Mouse (Mus musculus) midbrain, embryonic 13.5 days (tissue): ENCODE measurements around the gene Efna2. TPM values are rescaled to one million over a fixed set of nuclear protein-coding genes. Genes with fewer than 3 reads are reported as not detected.
"Not testable (repeated sequence)": the region's sequence is repeated elsewhere in the genome, so short reads cannot be mapped to it uniquely, and the experiment has no call there.

Experiments
- ATAC-seq: fragments of 200-750 bp; cut with Nextera tagmentation; 2 replicates; pipeline ENCODE4 v1.8.0; 2017; ENCODE audit warnings: mild to moderate bottlenecking, moderate TSS enrichment, moderate library complexity
- H3K27ac ChIP-seq: fragments of 300-500 bp; sonication (generic); 2 replicates; pipeline ENCODE4 v1.5.1; 2015; ENCODE audit warnings: inconsistent platforms, mild to moderate bottlenecking, moderate library complexity
- H3K27me3 ChIP-seq: fragments of 300-500 bp; sonication (generic); 2 replicates; pipeline ENCODE4 v1.6.1; 2015; ENCODE audit warnings: mild to moderate bottlenecking, inconsistent platforms
- H3K36me3 ChIP-seq: fragments of 300-500 bp; sonication (generic); 2 replicates; pipeline ENCODE4 v1.6.1; 2015; ENCODE audit warnings: mild to moderate bottlenecking, inconsistent platforms
- H3K4me1 ChIP-seq: fragments of 300-500 bp; sonication (generic); replicated peaks from 2 replicates; pipeline ENCODE4 v1.6.1; 2015; ENCODE audit warnings: inconsistent platforms
- H3K4me2 ChIP-seq: fragments of 300-500 bp; sonication (generic); replicated peaks from 2 replicates; pipeline ENCODE4 v1.6.1; 2015; ENCODE audit warnings: moderate library complexity, mild to moderate bottlenecking, inconsistent platforms
- H3K4me3 ChIP-seq: fragments of 300-500 bp; sonication (generic); replicated peaks from 2 replicates; pipeline ENCODE4 v1.5.1; 2015; ENCODE audit warnings: mild to moderate bottlenecking, inconsistent platforms
- H3K9ac ChIP-seq: fragments of 300-500 bp; sonication (generic); replicated peaks from 2 replicates; pipeline ENCODE4 v1.6.1; 2015; ENCODE audit warnings: mild to moderate bottlenecking, inconsistent platforms
- H3K9me3 ChIP-seq: fragments of 300-500 bp; sonication (generic); 2 replicates; pipeline ENCODE4 v1.6.1; 2016; ENCODE audit warnings: mild to moderate bottlenecking, inconsistent platforms
- WGBS: fragments of 180-500 bp; shearing (Covaris S2); methylation state at CpG from one replicate; pipeline ENCODE4 v1.1.7; 2015; 5-methylcytosine and 5-hydroxymethylcytosine counted together
- polyA plus RNA-seq: library from polyadenylated mRNA; unstranded; fragments of >200 nt; fragmentation: Nextera tagmentation; extraction: Ambion mirVana; gene quantifications from 2 replicates; pipeline ENCODE4 v1.2.1, GENCODE M21; 2015

The Efna2 gene
- polyA plus RNA-seq, 1 experiment from 2014 or later = 41.3 TPM

GRCm38 (mm10) chr10:80207676-80208075 lies 28.4 kb downstream of the Efna2 start:
- Histone ChIP-seq H3K4me1 (peaks cover 38% of the 10 kb centered on the region), H3K4me3 (peak overlapping the region; percentile 28; the same call in 1 of the 2 replicates), H3K27ac (peak overlapping the region; percentile 93), H3K9me3 (no peaks in the 10 kb centered on the region), H3K4me2 (peak overlapping the region; percentile 52), H3K9ac (peak overlapping the region; percentile 46; the same call in 1 of the 2 replicates), H3K36me3 (no peaks in the 10 kb centered on the region), H3K27me3 (no peaks in the 10 kb centered on the region)
- 23% methylated on average over 10 of the region's 10 CpGs for WGBS
- peak; percentile 62 for ATAC-seq

GRCm38 (mm10) chr10:80208248-80208647 lies 29.0 kb downstream of the Efna2 start:
- H3K4me1 ChIP-seq = peaks cover 38% of the 10 kb centered on the region
- ATAC-seq = no peak
- peak overlapping the region; percentile 52 for H3K4me2 ChIP-seq
- H3K4me3 ChIP-seq = peak overlapping the region; percentile 28
- 49% methylated on average over 4 of the region's 4 CpGs for WGBS
- H3K27ac ChIP-seq = peak overlapping the region; percentile 93
- no peaks in the 10 kb centered on the region for H3K36me3 ChIP-seq
- H3K9ac ChIP-seq = peak overlapping the region; percentile 64; the same call in 1 of the 2 replicates
- no peaks in the 10 kb centered on the region for H3K9me3 ChIP-seq
- H3K27me3 ChIP-seq = no peaks in the 10 kb centered on the region

- WGBS = 1% methylated on average over 24 of the region's 24 CpGs
- H3K9ac ChIP-seq = peak overlapping the region; percentile 64
Measured at GRCm38 (mm10) chr10:80208841-80209371, 29.6 kb downstream of the Efna2 start.

GRCm38 (mm10) chr10:80211547-80212103 lies 32.3 kb downstream of the Efna2 start:
- WGBS = 82% methylated on average over 7 of the region's 7 CpGs

More at GRCm38 (mm10) chr10:80208841-80209371, 29.6 kb downstream of the Efna2 start:
- Histone ChIP-seq H3K9me3 (no peaks in the 10 kb centered on the region), H3K4me1 (peaks cover 35% of the 10 kb centered on the region), H3K4me2 (peak overlapping the region; percentile 52), H3K36me3 (no peaks in the 10 kb centered on the region), H3K27ac (peak overlapping the region; percentile 93), H3K27me3 (no peaks in the 10 kb centered on the region), H3K4me3 (peak overlapping the region; percentile 28)
- peak; percentile 73 for ATAC-seq

GRCm38 (mm10) chr10:80215048-80215772 lies 35.9 kb downstream of the Efna2 start:
- peak; percentile 53; the same call in 1 of the 2 replicates for ATAC-seq

More at GRCm38 (mm10) chr10:80211547-80212103, 32.3 kb downstream of the Efna2 start:
- not testable (repeated sequence) for H3K4me3 ChIP-seq, H3K36me3 ChIP-seq, ATAC-seq, H3K9me3 ChIP-seq, H3K27ac ChIP-seq, H3K9ac ChIP-seq, H3K27me3 ChIP-seq, H3K4me2 ChIP-seq
- H3K4me1 ChIP-seq = peaks cover 47% of the 10 kb centered on the region

GRCm38 (mm10) chr10:80220676-80221075 lies 41.4 kb downstream of the Efna2 start:
- Histone ChIP-seq H3K9ac (no peak overlapping the region), H3K27ac (no peak overlapping the region), H3K27me3 (no peaks in the 10 kb centered on the region), H3K36me3 (no peaks in the 10 kb centered on the region), H3K4me1 (peaks cover 22% of the 10 kb centered on the region), H3K9me3 (no peaks in the 10 kb centered on the region), H3K4me2 (no peak overlapping the region), H3K4me3 (no peak overlapping the region)
- WGBS = 34% methylated on average over 8 of the region's 9 CpGs
- ATAC-seq = no peak

More at GRCm38 (mm10) chr10:80215048-80215772, 35.9 kb downstream of the Efna2 start:
- Histone ChIP-seq H3K27me3 (no peaks in the 10 kb centered on the region), H3K36me3 (no peaks in the 10 kb centered on the region), H3K27ac (peak overlapping the region; percentile 72), H3K9ac (peak overlapping the region; percentile 49), H3K4me1 (peaks cover 19% of the 10 kb centered on the region), H3K9me3 (no peaks in the 10 kb centered on the region), H3K4me2 (peak overlapping the region; percentile 13; the same call in 1 of the 2 replicates), H3K4me3 (no peak overlapping the region)
- 12% methylated on average over 16 of the region's 16 CpGs for WGBS

- not testable (repeated sequence) for H3K27me3 ChIP-seq, H3K27ac ChIP-seq, H3K9me3 ChIP-seq, H3K4me3 ChIP-seq, H3K36me3 ChIP-seq, H3K4me2 ChIP-seq, ATAC-seq, H3K9ac ChIP-seq
- H3K4me1 ChIP-seq = peaks cover 34% of the 10 kb centered on the region
- 92% methylated on average over 2 of the region's 2 CpGs for WGBS
Measured at GRCm38 (mm10) chr10:80223137-80223536, 43.9 kb downstream of the Efna2 start.

- Histone ChIP-seq H3K36me3 (0 out of 2 replicates have a peak, but pooled peaks cover 4% of the 10 kb centered on the region), H3K9me3 (no peaks in the 10 kb centered on the region), H3K27me3 (no peaks in the 10 kb centered on the region), H3K9ac (peak overlapping the region; percentile 89; the same call in 1 of the 2 replicates), H3K4me3 (peak overlapping the region; percentile 64), H3K4me2 (peak overlapping the region; percentile 87), H3K4me1 (peaks cover 59% of the 10 kb centered on the region), H3K27ac (peak overlapping the region; percentile 94)
- under 1% methylated on average over 14 of the region's 14 CpGs for WGBS
- no peak for ATAC-seq
Measured at GRCm38 (mm10) chr10:80226071-80226415, 46.8 kb downstream of the Efna2 start.

GRCm38 (mm10) chr10:80226416-80227165 lies 47.3 kb downstream of the Efna2 start, which contains the start of gene Mum1:
Gene Mum1, plus strand, starts transcription at chr10:80226434.
- H3K9ac ChIP-seq = peak within 1 kb of the TSS; percentile 89
- peak within 1 kb of the TSS; percentile 64 for H3K4me3 ChIP-seq
- H3K27ac ChIP-seq = peak within 1 kb of the TSS; percentile 94
- no peaks in the 10 kb centered on the region for H3K27me3 ChIP-seq
- H3K36me3 ChIP-seq = peaks cover 7% of the 10 kb centered on the region
- WGBS = under 1% methylated on average over 65 of the region's 75 CpGs
- ATAC-seq = peak; percentile 95
- H3K4me2 ChIP-seq = peak within 1 kb of the TSS; percentile 87
- peaks cover 57% of the 10 kb centered on the region for H3K4me1 ChIP-seq
- H3K9me3 ChIP-seq = no peaks in the 10 kb centered on the region

GRCm38 (mm10) chr10:80227166-80227539 lies 47.9 kb downstream of the Efna2 start:
- Histone ChIP-seq H3K4me2 (peak overlapping the region; percentile 87), H3K27me3 (no peaks in the 10 kb centered on the region), H3K36me3 (peaks cover 10% of the 10 kb centered on the region), H3K4me3 (peak overlapping the region; percentile 64), H3K9me3 (no peaks in the 10 kb centered on the region), H3K4me1 (peaks cover 57% of the 10 kb centered on the region), H3K9ac (peak overlapping the region; percentile 89), H3K27ac (peak overlapping the region; percentile 94)
- WGBS = 6% methylated on average over 10 of the region's 10 CpGs
- peak; percentile 7; the same call in 1 of the 2 replicates for ATAC-seq

- peaks cover 66% of the 10 kb centered on the region for H3K4me1 ChIP-seq
- H3K27me3 ChIP-seq = no peaks in the 10 kb centered on the region
- ATAC-seq = no peak
- H3K9me3 ChIP-seq = no peaks in the 10 kb centered on the region
- H3K9ac ChIP-seq = peak overlapping the region; percentile 89
- 31% methylated on average over 15 of the region's 15 CpGs for WGBS
- peak overlapping the region; percentile 94 for H3K27ac ChIP-seq
- peak overlapping the region; percentile 64 for H3K4me3 ChIP-seq
- peaks cover 20% of the 10 kb centered on the region for H3K36me3 ChIP-seq
- peak overlapping the region; percentile 87 for H3K4me2 ChIP-seq
Measured at GRCm38 (mm10) chr10:80227877-80228775, 48.8 kb downstream of the Efna2 start.
